Mouse (Mus musculus) G1E (cell line): Measurements from ENCODE around the gene Mob1a. TPM values are rescaled to one million over a fixed set of nuclear protein-coding genes. Genes with fewer than 3 reads are reported as not detected.

Experiments used
- ATAC-seq: 2 replicates; pipeline ENCODE4 v1.8.0; 2016; ENCODE audit warnings: mild to moderate bottlenecking; ENCODE audit not compliant: insufficient number of reproducible peaks, poor library complexity, low FRiP score, severe bottlenecking; ENCODE audit errors: extremely low read depth
- DNase-seq: peaks from one replicate; pipeline ENCODE4 v3.0.0; 2012; ENCODE audit warnings: low spot score
- H3K27me3 ChIP-seq: 2 replicates; pipeline ENCODE4 v1.6.1; 2012; ENCODE audit warnings: mild to moderate bottlenecking, low read length, inconsistent platforms; ENCODE audit not compliant: insufficient read depth
- H3K36me3 ChIP-seq: replicated peaks from 2 replicates; pipeline ENCODE3; 2012; ENCODE audit warnings: mild to moderate bottlenecking, inconsistent platforms
- H3K4me1 ChIP-seq: 2 replicates; pipeline ENCODE4 v1.6.1; 2012; ENCODE audit warnings: low read depth, low read length, inconsistent platforms, mixed read lengths; ENCODE audit not compliant: insufficient read depth
- H3K4me3 ChIP-seq: 2 replicates; pipeline ENCODE4 v1.5.1; 2012; ENCODE audit warnings: low read depth, mild to moderate bottlenecking, inconsistent platforms, low read length, moderate library complexity, mixed read lengths
- H3K9me3 ChIP-seq: replicated peaks from 2 replicates; pipeline ENCODE4 v1.6.1; 2012; ENCODE audit warnings: inconsistent platforms
- CTCF ChIP-seq: IDR thresholded peaks from 2 replicates; pipeline ENCODE4 v1.5.1; 2012; ENCODE audit warnings: low read depth, low read length, inconsistent platforms, mixed read lengths
- GATA1 ChIP-seq: IDR thresholded peaks from 2 replicates; pipeline ENCODE4 v1.6.1; 2012; ENCODE audit warnings: borderline replicate concordance, low read length, inconsistent platforms, mixed read lengths
- GATA2 ChIP-seq: IDR thresholded peaks from 2 replicates; pipeline ENCODE4 v1.6.1; 2012; ENCODE audit warnings: low read depth, low read length, inconsistent platforms, borderline replicate concordance
- POLR2AphosphoS5 ChIP-seq: IDR thresholded peaks from 2 replicates; pipeline ENCODE4 v1.6.1; 2012; ENCODE audit warnings: low read depth, low read length, inconsistent platforms; ENCODE audit not compliant: insufficient replicate concordance
- TAL1 ChIP-seq: conservative IDR thresholded peaks from 2 replicates; pipeline ENCODE4 v1.6.1; 2012; ENCODE audit warnings: low read depth, low read length, inconsistent platforms, mixed read lengths
- polyA plus RNA-seq: library from polyadenylated mRNA; stranded (reverse); fragments of >175 nt; gene quantifications from 2 replicates; pipeline ENCODE4 v1.2.3, GENCODE M21; 2012
- total RNA-seq, 2 experiments: library from RNA; stranded (forward) in 1 of 2; stranded (reverse) in 1 of 2; fragments of 200-1000 nt in 1 of 2; fragments of >200 nt in 1 of 2; fragmentation: Nextera tagmentation in 1 of 2; gene quantifications; 2 replicates each; pipeline ENCODE4 v1.2.3; 2014 to 2017

The Mob1a gene
- total and polyA plus RNA-seq, 3 experiments: 119 to 236 (median 142) TPM

DNA sequence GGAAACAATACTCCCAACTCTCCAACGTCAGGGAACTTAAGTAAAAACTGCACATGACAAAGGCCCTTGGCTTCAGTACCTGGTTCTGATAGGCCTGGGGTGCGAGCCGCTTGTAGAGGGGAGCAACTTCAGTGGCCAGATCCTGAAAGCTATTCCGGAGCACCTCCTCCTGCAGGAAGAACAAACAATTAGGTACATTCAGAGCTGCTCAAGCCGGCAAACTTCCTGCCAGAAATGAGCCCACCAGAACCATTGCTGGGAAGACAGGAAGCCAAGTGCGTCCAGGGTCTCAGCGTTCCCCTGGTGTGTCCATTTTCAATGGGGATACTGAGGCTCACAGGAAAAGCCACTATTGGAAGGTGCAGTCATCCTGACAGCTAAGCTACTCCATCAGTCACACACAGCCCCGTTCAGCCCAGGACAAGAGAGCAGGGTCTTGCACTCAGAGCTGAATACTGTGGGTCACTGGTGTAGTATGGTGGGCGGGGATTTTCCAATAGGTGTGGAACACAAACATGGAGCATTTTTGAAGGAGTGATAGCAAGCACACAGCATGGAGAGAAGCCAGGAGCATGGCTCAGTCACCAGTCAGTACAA lies 48.0 kb downstream of the Mob1a start:
- H3K4me1 ChIP-seq: peaks cover 9% of the 10 kb centered on the region; the same call in 1 of the 2 replicates
- no peak overlapping the region for H3K4me3 ChIP-seq
- H3K9me3 ChIP-seq: no peaks in the 10 kb centered on the region
- no peak for DNase-seq
- peaks cover 100% of the 10 kb centered on the region for H3K36me3 ChIP-seq
- no peaks in the 10 kb centered on the region for H3K27me3 ChIP-seq
- ATAC-seq: no peak
- no peak for TF ChIP-seq TAL1
- TF ChIP-seq CTCF: no peak

DNA sequence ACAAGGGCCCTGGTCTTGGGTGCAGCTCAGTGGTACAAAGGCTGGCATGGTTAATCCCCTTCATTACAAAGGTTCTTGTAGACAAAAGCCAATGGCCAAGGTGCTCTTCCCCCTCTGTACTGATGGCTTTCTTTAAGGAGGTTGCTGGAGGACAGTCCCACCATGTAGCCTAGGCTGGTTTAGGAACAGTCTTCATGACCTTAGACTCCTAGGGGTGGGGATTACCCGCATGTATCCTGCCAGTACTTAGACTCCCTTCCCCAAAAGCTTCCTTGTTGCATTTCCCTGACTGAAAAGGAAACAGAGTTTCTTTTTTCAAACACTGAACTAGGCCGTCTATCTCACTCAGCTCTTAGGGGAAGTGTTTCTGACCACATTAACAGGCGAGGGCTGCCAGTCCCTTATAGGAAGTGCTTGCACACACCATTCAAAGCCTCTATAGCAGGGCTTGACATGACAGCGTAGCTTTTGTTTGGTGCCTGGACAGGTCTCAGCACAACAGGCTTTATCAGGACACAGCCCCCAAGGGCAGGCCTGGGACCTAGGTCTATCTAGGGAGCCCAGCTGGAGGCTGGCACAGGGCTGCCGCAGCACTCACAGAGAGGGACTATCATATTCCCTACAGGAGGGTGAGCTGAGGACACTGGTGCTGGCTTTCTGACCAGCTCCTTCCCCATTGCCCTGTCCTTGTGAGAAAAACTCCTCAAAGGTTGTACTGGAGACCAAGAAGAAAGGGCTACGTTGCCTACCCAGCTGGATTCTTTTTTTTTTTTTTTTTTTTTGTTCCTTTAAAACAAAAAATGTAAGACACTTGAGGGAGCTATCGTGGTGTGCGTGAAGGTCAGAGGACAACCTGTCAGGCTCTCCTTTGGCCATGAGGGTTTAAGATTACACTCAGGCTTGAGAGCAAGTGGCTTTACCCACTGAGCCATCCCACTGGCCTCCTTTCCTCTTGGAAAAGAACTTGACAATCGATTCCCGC lies 56.0 kb downstream of the Mob1a start:
- DNase-seq: no peak
- Histone ChIP-seq H3K4me3 (no peak overlapping the region), H3K36me3 (peaks cover 99% of the 10 kb centered on the region), H3K27me3 (no peaks in the 10 kb centered on the region), H3K9me3 (no peaks in the 10 kb centered on the region), H3K4me1 (peaks cover 10% of the 10 kb centered on the region; the same call in 1 of the 2 replicates)
- no peak for ATAC-seq
- no peak for TF ChIP-seq CTCF
- no peak for TF ChIP-seq GATA2

DNA sequence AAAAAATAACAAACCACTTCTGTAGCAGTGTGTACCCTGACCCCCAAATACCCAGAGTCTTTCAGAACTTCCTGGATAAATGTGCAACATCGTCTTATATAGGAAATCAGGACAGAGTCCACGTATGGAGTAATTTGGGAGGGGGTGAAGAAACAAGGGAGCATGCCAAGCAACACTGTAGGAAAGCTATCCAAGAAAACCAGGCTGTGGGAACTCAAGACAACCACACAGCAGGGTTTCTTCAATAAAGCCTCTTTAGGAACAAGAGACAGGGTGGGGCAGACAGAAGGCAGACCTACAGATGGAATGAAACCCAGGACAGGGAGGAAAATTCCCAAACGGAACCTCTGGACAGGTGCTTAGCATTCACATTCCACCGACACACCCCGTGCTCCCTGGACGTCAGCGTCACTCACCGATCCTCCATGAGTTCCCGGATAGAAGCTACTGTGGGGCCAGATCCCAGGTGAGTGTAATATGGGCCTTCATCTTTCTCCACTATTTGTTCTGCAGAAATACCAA lies 59.8 kb downstream of the Mob1a start:
- Histone ChIP-seq H3K27me3 (no peaks in the 10 kb centered on the region), H3K36me3 (peaks cover 94% of the 10 kb centered on the region), H3K4me3 (no peak overlapping the region), H3K4me1 (peaks cover 16% of the 10 kb centered on the region), H3K9me3 (no peaks in the 10 kb centered on the region)
- TF ChIP-seq GATA1 (no peak), CTCF (no peak), POLR2AphosphoS5 (no peak)
- DNase-seq: no peak
- ATAC-seq: no peak

DNA sequence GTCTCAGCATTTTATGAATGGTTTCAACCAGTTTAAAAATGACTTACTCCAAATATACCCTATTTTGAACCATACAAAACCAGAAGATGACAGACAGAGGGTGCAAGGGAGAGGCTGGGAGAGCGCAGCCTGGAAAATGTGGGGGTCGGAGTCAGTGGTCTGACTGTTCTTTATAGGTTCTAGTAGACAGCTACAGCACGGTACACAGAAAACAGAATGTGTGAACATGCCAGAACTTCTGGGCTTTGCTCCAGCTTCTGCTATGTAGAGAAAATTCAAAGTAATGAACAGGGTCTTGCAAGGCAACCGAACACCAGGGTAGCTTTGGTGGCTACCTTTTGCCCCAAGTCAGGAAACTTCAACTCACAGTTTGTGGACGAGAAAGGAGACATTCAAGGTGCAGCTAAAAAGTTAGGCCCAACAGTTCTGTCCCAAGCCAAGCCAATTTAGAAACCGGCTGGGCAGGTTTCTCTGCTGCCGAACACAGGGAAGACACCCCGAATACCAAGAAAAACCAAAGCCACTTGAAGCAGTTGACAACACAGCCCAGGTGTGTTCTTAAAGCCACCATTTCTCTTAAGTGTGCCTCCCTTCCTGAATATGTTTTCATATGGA lies 66.5 kb downstream of the Mob1a start:
- peaks cover 21% of the 10 kb centered on the region for H3K4me1 ChIP-seq
- H3K4me3 ChIP-seq: no peak overlapping the region
- no peaks in the 10 kb centered on the region for H3K9me3 ChIP-seq
- H3K27me3 ChIP-seq: no peaks in the 10 kb centered on the region
- ATAC-seq (no peak), DNase-seq (no peak)
- H3K36me3 ChIP-seq: peaks cover 94% of the 10 kb centered on the region
- TF ChIP-seq CTCF (no peak), GATA1 (no peak), TAL1 (no peak), GATA2 (no peak), POLR2AphosphoS5 (no peak)

Other genes starting within 250 kb of the Mob1a start
- gene Pcgf1, start 248.1 kb upstream of the Mob1a start, total RNA-seq (2014; fragmentation: Nextera tagmentation): 41.1 and 57.1 TPM in 2 replicates
- 14.5 and 17.8 TPM in 2 replicates for gene Pcgf1, start 248.1 kb upstream of the Mob1a start, total RNA-seq (2017)
- gene Pcgf1, start 248.1 kb upstream of the Mob1a start, polyA plus RNA-seq: 8.7 and 10.8 TPM in 2 replicates
- not detected in 2 replicates for gene Lbx2, start 239.6 kb upstream of the Mob1a start, total RNA-seq (2014; fragmentation: Nextera tagmentation)
- gene Lbx2, start 239.6 kb upstream of the Mob1a start, total RNA-seq (2017): not detected in 2 replicates
- gene Lbx2, start 239.6 kb upstream of the Mob1a start, polyA plus RNA-seq: 0.15 and 0.19 TPM in 2 replicates
- 1.0 and 3.4 TPM in 2 replicates for gene Ccdc142, start 224.4 kb upstream of the Mob1a start, total RNA-seq (2014; fragmentation: Nextera tagmentation)
- 4.2 and 4.4 TPM in 2 replicates for gene Ccdc142, start 224.4 kb upstream of the Mob1a start, total RNA-seq (2017)
- 5.5 and 6.3 TPM in 2 replicates for gene Ccdc142, start 224.4 kb upstream of the Mob1a start, polyA plus RNA-seq
- gene Gm42688, start 224.4 kb upstream of the Mob1a start, total RNA-seq (2014; fragmentation: Nextera tagmentation): 2.6 and 2.9 TPM in 2 replicates
- 3.9 and 4.3 TPM in 2 replicates for gene Gm42688, start 224.4 kb upstream of the Mob1a start, total RNA-seq (2017)
- gene Gm42688, start 224.4 kb upstream of the Mob1a start, polyA plus RNA-seq: 2.5 and 3.4 TPM in 2 replicates
- gene Mrpl53, start 217.0 kb upstream of the Mob1a start, total RNA-seq (2014; fragmentation: Nextera tagmentation): 17.5 and 22.1 TPM in 2 replicates
- gene Mrpl53, start 217.0 kb upstream of the Mob1a start, total RNA-seq (2017): 28.5 and 32.5 TPM in 2 replicates
- gene Mrpl53, start 217.0 kb upstream of the Mob1a start, polyA plus RNA-seq: 43.2 and 51.2 TPM in 2 replicates
- 26.5 and 28.3 TPM in 2 replicates for gene Mogs, start 210.5 kb upstream of the Mob1a start, total RNA-seq (2014; fragmentation: Nextera tagmentation)
- 44.6 and 47.7 TPM in 2 replicates for gene Mogs, start 210.5 kb upstream of the Mob1a start, total RNA-seq (2017)
- gene Mogs, start 210.5 kb upstream of the Mob1a start, polyA plus RNA-seq: 104 and 116 TPM in 2 replicates
- gene Wbp1, start 204.5 kb upstream of the Mob1a start, total RNA-seq (2014; fragmentation: Nextera tagmentation): 30.8 and 49.1 TPM in 2 replicates
- gene Wbp1, start 204.5 kb upstream of the Mob1a start, total RNA-seq (2017): 94.7 and 104 TPM in 2 replicates
- gene Wbp1, start 204.5 kb upstream of the Mob1a start, polyA plus RNA-seq: 32.3 and 47.9 TPM in 2 replicates
- gene Ino80b, start 200.6 kb upstream of the Mob1a start, total RNA-seq (2014; fragmentation: Nextera tagmentation): 19.7 and 20.5 TPM in 2 replicates
- 21.1 and 27.1 TPM in 2 replicates for gene Ino80b, start 200.6 kb upstream of the Mob1a start, total RNA-seq (2017)
- gene Ino80b, start 200.6 kb upstream of the Mob1a start, polyA plus RNA-seq: 121 and 171 TPM in 2 replicates
- 6.8 and 7.6 TPM in 2 replicates for gene Rtkn, start 190.6 kb upstream of the Mob1a start, total RNA-seq (2014; fragmentation: Nextera tagmentation)
- gene Rtkn, start 190.6 kb upstream of the Mob1a start, total RNA-seq (2017): 4.0 and 4.9 TPM in 2 replicates
- gene Rtkn, start 190.6 kb upstream of the Mob1a start, polyA plus RNA-seq: 34.2 and 48.4 TPM in 2 replicates
- not detected in 2 replicates for gene Wdr54, start 169.6 kb upstream of the Mob1a start, total RNA-seq (2014; fragmentation: Nextera tagmentation)
- 0.27 TPM in 1 of 2 replicates, not detected in the other for gene Wdr54, start 169.6 kb upstream of the Mob1a start, total RNA-seq (2017)
- not detected in 2 replicates for gene Wdr54, start 169.6 kb upstream of the Mob1a start, polyA plus RNA-seq
- not detected in 2 replicates for gene 1700003E16Rik, start 169.6 kb upstream of the Mob1a start, total RNA-seq (2014; fragmentation: Nextera tagmentation)
- 0.12 and 0.16 TPM in 2 replicates for gene 1700003E16Rik, start 169.6 kb upstream of the Mob1a start, total RNA-seq (2017)
- not detected in 2 replicates for gene 1700003E16Rik, start 169.6 kb upstream of the Mob1a start, polyA plus RNA-seq
- gene Dctn1, start 160.1 kb upstream of the Mob1a start, total RNA-seq (2014; fragmentation: Nextera tagmentation): 83.0 and 86.3 TPM in 2 replicates
- gene Dctn1, start 160.1 kb upstream of the Mob1a start, total RNA-seq (2017): 31.0 and 51.6 TPM in 2 replicates
- 243 and 444 TPM in 2 replicates for gene Dctn1, start 160.1 kb upstream of the Mob1a start, polyA plus RNA-seq
- not detected in 2 replicates for gene Slc4a5, start 106.2 kb upstream of the Mob1a start, total RNA-seq (2014; fragmentation: Nextera tagmentation)
- 0.05 TPM in 1 of 2 replicates, not detected in the other for gene Slc4a5, start 106.2 kb upstream of the Mob1a start, total RNA-seq (2017)
- not detected in 2 replicates for gene Slc4a5, start 106.2 kb upstream of the Mob1a start, polyA plus RNA-seq
- 36.6 and 37.9 TPM in 2 replicates for gene Mthfd2, start 108 bp upstream of the Mob1a start, total RNA-seq (2014; fragmentation: Nextera tagmentation)
- gene Mthfd2, start 108 bp upstream of the Mob1a start, total RNA-seq (2017): 26.2 and 31.5 TPM in 2 replicates
- gene Mthfd2, start 108 bp upstream of the Mob1a start, polyA plus RNA-seq: 35.8 and 39.8 TPM in 2 replicates
- gene Bola3, start 23.1 kb downstream of the Mob1a start, total RNA-seq (2014; fragmentation: Nextera tagmentation): 191 and 283 TPM in 2 replicates
- gene Bola3, start 23.1 kb downstream of the Mob1a start, total RNA-seq (2017): 109 and 131 TPM in 2 replicates
- 60.2 and 60.6 TPM in 2 replicates for gene Bola3, start 23.1 kb downstream of the Mob1a start, polyA plus RNA-seq
- 94.9 and 95.4 TPM in 2 replicates for gene Tet3, start 133.1 kb downstream of the Mob1a start, total RNA-seq (2014; fragmentation: Nextera tagmentation)
- gene Tet3, start 133.1 kb downstream of the Mob1a start, total RNA-seq (2017): 14.9 and 17.6 TPM in 2 replicates
- 40.0 and 71.1 TPM in 2 replicates for gene Tet3, start 133.1 kb downstream of the Mob1a start, polyA plus RNA-seq
- 25.1 and 29.0 TPM in 2 replicates for gene Dguok, start 181.0 kb downstream of the Mob1a start, total RNA-seq (2014; fragmentation: Nextera tagmentation)
- 25.6 and 26.0 TPM in 2 replicates for gene Dguok, start 181.0 kb downstream of the Mob1a start, total RNA-seq (2017)
- 6.7 and 9.4 TPM in 2 replicates for gene Dguok, start 181.0 kb downstream of the Mob1a start, polyA plus RNA-seq
- not detected in 2 replicates for gene Actg2, start 210.2 kb downstream of the Mob1a start, total RNA-seq (2014; fragmentation: Nextera tagmentation)
- gene Actg2, start 210.2 kb downstream of the Mob1a start, total RNA-seq (2017): 0.11 and 0.17 TPM in 2 replicates
- gene Actg2, start 210.2 kb downstream of the Mob1a start, polyA plus RNA-seq: not detected in 2 replicates
- 47.3 and 55.2 TPM in 2 replicates for gene Stambp, start 246.7 kb downstream of the Mob1a start, total RNA-seq (2014; fragmentation: Nextera tagmentation)
- 7.0 and 8.2 TPM in 2 replicates for gene Stambp, start 246.7 kb downstream of the Mob1a start, total RNA-seq (2017)
- 1.8 and 1.9 TPM in 2 replicates for gene Stambp, start 246.7 kb downstream of the Mob1a start, polyA plus RNA-seq